Mouse (Mus musculus) liver, postnatal 0 days (tissue): ENCODE results near the gene Higd1a.

Experiments
- CTCF ChIP-seq: sonication (generic); IDR thresholded peaks from 2 replicates; pipeline ENCODE4 v1.5.1; 2016; ENCODE audit warnings: antibody characterized with exemption, low read depth
- EP300 ChIP-seq: IDR thresholded peaks from 2 replicates; pipeline ENCODE4 v1.6.1; 2016; ENCODE audit warnings: antibody characterized with exemption, low read depth, mild to moderate bottlenecking

DNA sequence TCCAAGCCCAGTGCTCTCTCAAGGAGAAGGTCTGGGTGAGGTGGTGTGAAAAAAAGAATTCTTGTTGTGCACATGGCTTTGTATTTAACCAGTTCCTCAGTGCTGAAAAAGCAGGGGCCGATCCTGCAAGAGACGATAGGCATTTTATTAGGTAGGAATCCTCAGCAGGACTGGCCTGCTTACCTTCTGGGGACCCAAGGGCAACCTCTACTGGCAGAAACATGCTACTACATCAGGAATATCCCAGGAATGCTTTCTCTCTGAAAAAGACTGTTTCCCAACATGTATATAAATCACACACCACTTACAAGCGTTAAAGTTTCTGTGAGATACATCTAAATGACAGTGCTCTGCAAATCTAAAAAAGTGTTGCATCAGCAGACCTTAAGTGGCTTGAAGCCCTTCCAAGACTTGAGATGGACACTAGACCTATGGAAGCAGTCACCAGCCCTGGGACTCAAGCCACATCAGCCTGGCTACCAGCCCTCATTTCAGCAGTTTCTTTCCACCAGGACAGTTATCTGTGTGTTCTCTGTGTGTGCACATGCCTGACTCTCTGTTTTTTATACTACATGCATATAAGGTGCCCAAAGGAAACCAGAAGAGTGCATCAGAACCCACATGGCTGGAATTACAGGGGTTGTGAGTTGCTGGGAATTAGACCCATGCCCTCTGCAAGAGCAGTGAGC lies 19.0 kb upstream of the Higd1a start:
- TF ChIP-seq CTCF = peak; percentile 84
- no peak for TF ChIP-seq EP300
